Mouse (Mus musculus): ENCODE measurements around the gene Haspin. TPM values are rescaled to one million over a fixed set of nuclear protein-coding genes. Genes with fewer than 3 reads are reported as not detected.
A peak's percentile ranks its signal among the peaks of the same experiment; 100 is the strongest.

Haspin gene
- 19.7 and 22.0 TPM in 2 replicates for polyA plus RNA-seq (2015; fragmentation: Nextera tagmentation; extraction: Ambion mirVana)

- DNase-seq (ENCODE audit: low spot score), result peak; percentile 94
Observed at GRCm38 (mm10) chr11:73137591-73138501, at the start of gene Haspin. TSS of gene Haspin (minus strand) at chr11:73138294.

- DNase-seq (ENCODE audit: low spot score), result no peak
Observed at GRCm38 (mm10) chr11:73187231-73187630, 49.1 kb upstream of the Haspin start.

- DNase-seq (ENCODE audit: low spot score), result no peak
Observed at GRCm38 (mm10) chr11:73185872-73186615, 48.0 kb upstream of the Haspin start.

GRCm38 (mm10) chr11:73177895-73178294 lies 39.8 kb upstream of the Haspin start:
- DNase-seq (ENCODE audit: low spot score), result no peak

- peak; percentile 31 for DNase-seq (ENCODE audit: low spot score)
Observed at GRCm38 (mm10) chr11:73177509-73177875, 39.4 kb upstream of the Haspin start.

- peak; percentile 98 for DNase-seq (ENCODE audit: low spot score)
Observed at GRCm38 (mm10) chr11:73176608-73177508, 38.8 kb upstream of the Haspin start, which contains the start of the genes Emc6 and Tax1bp3. TSS of gene Emc6 (minus strand) at chr11:73177037. TSS of gene Tax1bp3 (plus strand) at chr11:73177083.

GRCm38 (mm10) chr11:73176186-73176585 lies 38.1 kb upstream of the Haspin start:
- DNase-seq (ENCODE audit: low spot score), result no peak

- DNase-seq (ENCODE audit: low spot score), result no peak
Observed at GRCm38 (mm10) chr11:73175612-73176011, 37.5 kb upstream of the Haspin start.

- no peak for DNase-seq (ENCODE audit: low spot score)
Observed at GRCm38 (mm10) chr11:73172186-73172585, 34.1 kb upstream of the Haspin start.

GRCm38 (mm10) chr11:73169231-73169630 lies 31.1 kb upstream of the Haspin start:
- peak; percentile 56 for DNase-seq (ENCODE audit: low spot score)

GRCm38 (mm10) chr11:73168576-73168975 lies 30.5 kb upstream of the Haspin start:
- no peak for DNase-seq (ENCODE audit: low spot score)

GRCm38 (mm10) chr11:73168071-73168470 lies 30.0 kb upstream of the Haspin start:
- DNase-seq (ENCODE audit: low spot score), result no peak

GRCm38 (mm10) chr11:73162284-73162683 lies 24.2 kb upstream of the Haspin start:
- no peak for DNase-seq (ENCODE audit: low spot score)

- no peak for DNase-seq (ENCODE audit: low spot score)
Observed at GRCm38 (mm10) chr11:73161616-73162015, 23.5 kb upstream of the Haspin start.

GRCm38 (mm10) chr11:73160811-73161200 lies 22.7 kb upstream of the Haspin start:
- no peak for DNase-seq (ENCODE audit: low spot score)

- no peak for DNase-seq (ENCODE audit: low spot score)
Observed at GRCm38 (mm10) chr11:73159957-73160810, 22.1 kb upstream of the Haspin start, which contains the start of gene P2rx5. TSS of gene P2rx5 (plus strand) at chr11:73160421.

GRCm38 (mm10) chr11:73155071-73155470 lies 17.0 kb upstream of the Haspin start:
- DNase-seq (ENCODE audit: low spot score), result no peak

GRCm38 (mm10) chr11:73148209-73148608 lies 10.1 kb upstream of the Haspin start:
- DNase-seq (ENCODE audit: low spot score), result no peak

GRCm38 (mm10) chr11:73146975-73147365 lies 8.9 kb upstream of the Haspin start:
- no peak for DNase-seq (ENCODE audit: low spot score)
